Mouse (Mus musculus): ENCODE data around the gene Vangl2.

GRCm38 (mm10) chr1:172007761-172008160, 20.5 kb downstream of the Vangl2 start:
- no peak for TF ChIP-seq CTCF (IDR thresholded peaks at IDR 0.05; ENCODE audit: low read depth)
- no peak for TF ChIP-seq EP300 (IDR thresholded peaks at IDR 0.05; ENCODE audit: low read depth)
